Mouse (Mus musculus) urinary bladder, postnatal 4 days (tissue): ENCODE measurements around the gene Olfr169.
"Not testable (repeated sequence)": the region's sequence is repeated elsewhere in the genome, so short reads cannot be mapped to it uniquely, and the experiment has no call there.

Experiments
- DNase-seq, 2 experiments: peaks; one replicate each; pipeline ENCODE4 v3.0.0; 2021 to 2022; ENCODE audit warnings: low spot score in 2 of 2

Olfr169 gene

DNA sequence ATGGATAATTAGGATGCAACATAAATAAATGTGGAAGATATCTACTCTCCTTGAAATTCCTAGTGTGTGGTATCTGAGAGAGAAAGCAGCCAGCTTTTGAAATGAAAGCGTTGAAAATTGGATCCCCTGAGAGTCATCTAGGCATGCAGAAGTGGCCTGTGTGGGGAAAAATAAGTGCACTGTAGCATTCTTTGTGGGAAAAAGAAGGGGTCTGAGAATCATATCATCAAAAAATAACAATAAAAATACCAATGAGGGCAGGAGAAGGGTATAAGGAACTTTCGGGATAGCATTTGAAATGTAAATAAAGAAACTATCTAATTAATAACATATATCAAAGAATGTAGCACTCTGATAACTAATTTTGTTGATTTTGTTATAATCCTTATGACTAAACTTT is at the start of gene Olfr169:
Gene Olfr169 (minus strand): TSS at position 101 of the 400 bp plus-strand sequence.
- DNase-seq: not testable (repeated sequence)

DNA sequence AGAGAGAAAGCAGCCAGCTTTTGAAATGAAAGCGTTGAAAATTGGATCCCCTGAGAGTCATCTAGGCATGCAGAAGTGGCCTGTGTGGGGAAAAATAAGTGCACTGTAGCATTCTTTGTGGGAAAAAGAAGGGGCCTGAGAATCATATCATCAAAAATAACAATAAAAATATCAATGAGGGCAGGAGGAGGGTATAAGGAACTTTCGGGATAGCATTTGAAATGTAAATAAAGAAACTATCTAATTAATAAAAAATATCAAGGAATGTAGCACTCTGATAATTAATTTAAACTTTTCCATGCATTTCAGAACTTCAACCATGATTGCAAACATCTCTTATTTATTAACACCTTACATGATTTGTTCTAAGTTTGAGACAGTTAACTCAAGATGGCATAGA is 40.2 kb upstream of the Olfr169 start, which contains the start of gene Olfr170:
Gene Olfr170 (minus strand): TSS at position 101 of the 400 bp plus-strand sequence.
- not testable (repeated sequence) for DNase-seq

DNA sequence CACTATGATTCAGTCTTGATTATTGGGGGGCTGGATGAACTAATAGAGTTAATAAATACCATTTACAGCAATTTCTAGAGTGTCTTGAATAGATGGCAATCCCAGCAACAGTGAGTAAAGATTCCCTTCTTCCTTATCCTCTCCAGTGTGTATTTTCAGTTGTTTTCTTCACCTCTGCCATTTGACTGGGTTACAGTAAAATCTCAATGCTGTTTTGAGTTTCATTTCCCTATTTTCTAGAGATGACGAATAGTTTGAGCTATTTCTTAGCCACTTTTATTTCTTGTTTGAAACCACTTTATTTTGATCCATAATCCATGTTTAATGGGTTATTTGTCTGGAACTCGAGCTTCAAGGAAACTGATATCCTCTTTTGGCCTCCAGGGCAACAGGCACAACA is 31.6 kb upstream of the Olfr169 start:
- no peak for DNase-seq

GRCm38 (mm10) chr16:19553429-19553828 is 18.2 kb downstream of the Olfr169 start:
- DNase-seq: not testable (repeated sequence)

GRCm38 (mm10) chr16:19552246-19552645 is 19.4 kb downstream of the Olfr169 start:
- DNase-seq: not testable (repeated sequence)

GRCm38 (mm10) chr16:19535455-19535854 is 36.2 kb downstream of the Olfr169 start, which contains the start of gene Olfr168:
Olfr168 (minus strand) TSS chr16:19535555.
- no peak for DNase-seq

DNA sequence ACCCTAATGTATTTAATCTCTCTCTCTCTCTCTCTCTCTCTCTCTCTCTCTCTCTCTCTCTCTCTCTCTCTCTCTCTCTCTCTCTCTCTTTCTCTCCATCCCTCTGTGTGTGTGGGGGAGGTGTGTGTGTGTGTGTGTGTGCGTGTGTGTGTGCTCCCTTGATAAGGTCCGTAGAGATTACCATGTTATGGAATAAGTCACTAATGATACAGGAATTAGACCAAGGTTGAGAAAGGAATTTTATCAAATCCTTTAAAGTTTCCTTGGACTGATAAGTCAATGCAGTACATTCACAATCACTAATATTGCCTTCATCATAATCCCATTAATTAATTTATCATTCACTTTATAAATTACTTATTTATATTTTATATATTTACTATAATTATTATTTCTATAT is 49.4 kb downstream of the Olfr169 start, which contains the start of gene Olfr167:
Gene Olfr167 (minus strand): TSS at position 101 of the 400 bp plus-strand sequence.
- DNase-seq: no peak
